Comparison of ENCODE assay signal across 20 mouse cellular contexts in genomic region chr17:57234254-57234928, GRCm38 (mm10). TPM values are rescaled to one million over a fixed set of nuclear protein-coding genes. Genes with fewer than 3 reads are reported as not detected.
DNase-seq lines count a peak whose midpoint lies in the region; ATAC-seq and TF ChIP-seq lines count a peak whose summit lies in the region.
"Had no signal": no experiment of that assay in that cellular context is flagged by ENCODE, and none has a peak within 500 bp of the region (broad histone marks: within the 10 kb centered on the region; RNA-seq: fewer than 3 reads in every experiment).

No protein-coding gene starts in this region.

- H3K36me3 ChIP-seq in intestine, embryonic 16.5 days (ENCODE audit: control insufficient read depth, insufficient read depth, low read length) = peaks cover 27% of the 10 kb centered on the region
- peaks cover 32% of the 10 kb centered on the region for H3K36me3 ChIP-seq in liver, postnatal 0 days (replicated peaks; ENCODE audit: insufficient read depth, low read length)
- H3K36me3 ChIP-seq: forebrain, embryonic 15.5 days had no signal

- peak; percentile 84 for ATAC-seq in intestine, embryonic 16.5 days
- peak; percentile 37 for ATAC-seq in liver, postnatal 0 days
- ATAC-seq in cerebellum, adult (ENCODE audit: insufficient number of reproducible peaks, low FRiP score, low TSS enrichment) = no peak
- ATAC-seq: forebrain, embryonic 15.5 days; midbrain, embryonic 16.5 days had no signal

- TF ChIP-seq CTCF in liver, postnatal 0 days (IDR thresholded peaks at IDR 0.05; ENCODE audit: low read depth) = peak; percentile 47

- H3K4me3 ChIP-seq in intestine, embryonic 16.5 days (ENCODE audit: low read length) = peak overlapping the region; percentile 46
- H3K4me3 ChIP-seq in liver, postnatal 0 days (ENCODE audit: low read depth, low read length) = peak overlapping the region; percentile 48
- H3K4me3 ChIP-seq: embryonic facial prominence, embryonic 15.5 days; forebrain, embryonic 15.5 days; heart, embryonic 12.5 days; neural tube, embryonic 12.5 days had no signal

- H3K27ac ChIP-seq in intestine, embryonic 16.5 days (ENCODE audit: low read length) = peak overlapping the region; percentile 86
- peak overlapping the region; percentile 95 for H3K27ac ChIP-seq in liver, postnatal 0 days (ENCODE audit: low read depth)
- H3K27ac ChIP-seq: embryonic facial prominence, embryonic 15.5 days; forebrain, embryonic 15.5 days; neural tube, embryonic 12.5 days had no signal

- peak; percentile 71 for DNase-seq in heart, adult 11 months
- DNase-seq in heart, adult 18-20 months = no peak
- peak; percentile 64 for DNase-seq in kidney, postnatal 14 days
- DNase-seq in liver, postnatal 0 days = no peak
- DNase-seq in cerebellum, adult 11-12 months = no peak
- no peak for DNase-seq in layer of hippocampus, adult 9-11 months
- DNase-seq: adrenal gland, postnatal 10 days; lung, adult 18-20 months; retina, postnatal 1 day had no signal

- 60% methylated on average over 12 of the region's 12 CpGs for WGBS in intestine, embryonic 16.5 days
- WGBS in liver, postnatal 0 days (ENCODE audit: insufficient replicate concordance) = 70% methylated on average over 12 of the region's 12 CpGs

- H3K4me1 ChIP-seq in intestine, embryonic 16.5 days (ENCODE audit: control insufficient read depth, insufficient read depth, low read length) = peaks cover 17% of the 10 kb centered on the region
- H3K4me1 ChIP-seq in liver, postnatal 0 days (ENCODE audit: insufficient read depth) = peaks cover 26% of the 10 kb centered on the region
- H3K4me1 ChIP-seq: embryonic facial prominence, embryonic 15.5 days; forebrain, embryonic 15.5 days; heart, embryonic 12.5 days; neural tube, embryonic 12.5 days had no signal

- no peaks in the 10 kb centered on the region for H3K9me3 ChIP-seq in intestine, embryonic 16.5 days (ENCODE audit: control insufficient read depth, low read length)
- no peaks in the 10 kb centered on the region for H3K9me3 ChIP-seq in liver, postnatal 0 days (ENCODE audit: low read length)
- H3K9me3 ChIP-seq: embryonic facial prominence, embryonic 15.5 days; forebrain, embryonic 15.5 days; heart, embryonic 12.5 days; neural tube, embryonic 12.5 days had no signal

- peak overlapping the region; percentile 30 for H3K4me2 ChIP-seq in intestine, embryonic 16.5 days (ENCODE audit: low read depth, low read length)
- H3K4me2 ChIP-seq in liver, postnatal 0 days (ENCODE audit: low read depth, low read length) = peak overlapping the region; percentile 70
- H3K4me2 ChIP-seq: embryonic facial prominence, embryonic 15.5 days; forebrain, embryonic 15.5 days; heart, embryonic 12.5 days; neural tube, embryonic 12.5 days had no signal

- no peak for TF ChIP-seq EP300 in liver, postnatal 0 days (IDR thresholded peaks at IDR 0.05; ENCODE audit: low read depth)

- no peaks in the 10 kb centered on the region for H3K27me3 ChIP-seq in intestine, embryonic 16.5 days (replicated peaks; ENCODE audit: control insufficient read depth, insufficient read depth, low read length)
- no peaks in the 10 kb centered on the region for H3K27me3 ChIP-seq in liver, postnatal 0 days (ENCODE audit: insufficient read depth, low read length)
- H3K27me3 ChIP-seq: embryonic facial prominence, embryonic 15.5 days; forebrain, embryonic 15.5 days; neural tube, embryonic 12.5 days had no signal

- H3K9ac ChIP-seq in intestine, embryonic 16.5 days (ENCODE audit: low read depth, low read length) = peak overlapping the region; percentile 69
- H3K9ac ChIP-seq in liver, postnatal 0 days (replicated peaks) = peak overlapping the region; percentile 66
- H3K9ac ChIP-seq: embryonic facial prominence, embryonic 15.5 days; forebrain, embryonic 15.5 days; heart, embryonic 12.5 days; neural tube, embryonic 12.5 days had no signal

RNA-seq across cellular contexts. Expression of gene C3, which starts 6.5 kb away (rescaled TPM):
- 100 to 1,000 TPM in 1 of 2 experiments, 10 to 100 TPM in 1; 69.5 to 194 TPM for total RNA-seq in heart, adult 18-20 months (2021)
- 5.0 and 8.2 TPM in 2 replicates for polyA plus RNA-seq in intestine, embryonic 16.5 days (2015; fragmentation: Nextera tagmentation; extraction: Ambion mirVana)
- polyA plus RNA-seq in liver, postnatal 0 days (2015; fragmentation: Nextera tagmentation; extraction: Ambion mirVana) = 1,136 and 1,364 TPM in 2 replicates

RNA-seq across cellular contexts. Expression of gene Gpr108, which starts 13.9 kb away (rescaled TPM):
- total RNA-seq in heart, adult 18-20 months (2021) = 10 to 100 TPM; 24.4 to 30.0 TPM
- 34.9 and 37.0 TPM in 2 replicates for polyA plus RNA-seq in intestine, embryonic 16.5 days (2015; fragmentation: Nextera tagmentation; extraction: Ambion mirVana)
- polyA plus RNA-seq in liver, postnatal 0 days (2015; fragmentation: Nextera tagmentation; extraction: Ambion mirVana) = 9.0 and 9.2 TPM in 2 replicates

RNA-seq across cellular contexts. Expression of gene Trip10, which starts 14.9 kb away (rescaled TPM):
- 100 to 1,000 TPM; 106 to 109 TPM for total RNA-seq in heart, adult 18-20 months (2021)
- 46.9 and 47.4 TPM in 2 replicates for polyA plus RNA-seq in intestine, embryonic 16.5 days (2015; fragmentation: Nextera tagmentation; extraction: Ambion mirVana)
- 9.3 TPM in 2 replicates for polyA plus RNA-seq in liver, postnatal 0 days (2015; fragmentation: Nextera tagmentation; extraction: Ambion mirVana)

RNA-seq across cellular contexts. Expression of gene Tnfsf14, which starts 40.4 kb away (rescaled TPM):
- total RNA-seq in heart, adult 18-20 months (2021) = under 1 TPM in 1 of 2 experiments, not detected in 1; 0.36 TPM
- 0.21 and 0.43 TPM in 2 replicates for polyA plus RNA-seq in intestine, embryonic 16.5 days (2015; fragmentation: Nextera tagmentation; extraction: Ambion mirVana)
- 1.7 and 1.9 TPM in 2 replicates for polyA plus RNA-seq in liver, postnatal 0 days (2015; fragmentation: Nextera tagmentation; extraction: Ambion mirVana)
- total RNA-seq: gastrocnemius, postnatal 14 days; layer of hippocampus, adult 8-10 months; left cerebral cortex, postnatal 10 days had no signal
- polyA plus RNA-seq: cortical plate, adult 2 months; forebrain, embryonic 15.5 days; midbrain, embryonic 16.5 days had no signal

RNA-seq across cellular contexts. Expression of gene Vav1, which starts 44.5 kb away (rescaled TPM):
- total RNA-seq in heart, adult 18-20 months (2021) = 1 to 10 TPM; 1.6 to 3.3 TPM
- polyA plus RNA-seq in intestine, embryonic 16.5 days (2015; fragmentation: Nextera tagmentation; extraction: Ambion mirVana) = 2.4 and 2.8 TPM in 2 replicates
- polyA plus RNA-seq in liver, postnatal 0 days (2015; fragmentation: Nextera tagmentation; extraction: Ambion mirVana) = 13.1 and 14.1 TPM in 2 replicates

Comparison
In these comparisons a context has a peak if more than half of its experiments do, and no peak if none do; other contexts are left out.
1. DNase-seq: peak in heart, adult 11 months (single experiment) and kidney, postnatal 14 days (single experiment); none in heart, adult 18-20 months (0 of 2), liver, postnatal 0 days (single experiment), cerebellum, adult 11-12 months (single experiment) and layer of hippocampus, adult 9-11 months (single experiment).
2. RNA of gene C3, which starts 6.5 kb away (polyA plus RNA-seq): 1,136 to 1,364 TPM in liver, postnatal 0 days; 5.0 to 8.2 TPM in intestine, embryonic 16.5 days; every median in the first group is over 100 times any median in the second.